ENCODE assay signal across 8 mouse cellular contexts in genomic region chr15:96953112-96953937, GRCm38 (mm10).
DNase-seq lines count a peak whose midpoint lies in the region; ATAC-seq lines count a peak whose summit lies in the region.

No protein-coding gene starts in this region.

- no peak for ATAC-seq in heart, embryonic 14.5 days (ENCODE audit: insufficient number of reproducible peaks, insufficient read depth, low FRiP score, low read depth)
- no peak for ATAC-seq in liver, embryonic 16.5 days (ENCODE audit: low read depth)
- ATAC-seq in neural tube, embryonic 14.5 days (ENCODE audit: low read depth), result peak; percentile 87; the same call in 1 of the 2 replicates

- H3K27me3 ChIP-seq in heart, embryonic 14.5 days (ENCODE audit: control insufficient read depth, insufficient read depth, low read length), result no peaks in the 10 kb centered on the region
- no peaks in the 10 kb centered on the region for H3K27me3 ChIP-seq in liver, embryonic 16.5 days (ENCODE audit: control insufficient read depth, insufficient read depth, low read depth, low read length)
- H3K27me3 ChIP-seq in neural tube, embryonic 14.5 days (ENCODE audit: control insufficient read depth, insufficient read depth, low read length), result no peaks in the 10 kb centered on the region

- WGBS in heart, embryonic 14.5 days, result 19% methylated on average over 23 of the region's 23 CpGs
- WGBS in liver, embryonic 16.5 days (ENCODE audit: insufficient replicate concordance), result 24% methylated on average over 23 of the region's 23 CpGs
- WGBS in neural tube, embryonic 14.5 days, result 25% methylated on average over 23 of the region's 23 CpGs

- peak overlapping the region; percentile 72 for H3K9ac ChIP-seq in heart, embryonic 14.5 days (ENCODE audit: low read length)
- H3K9ac ChIP-seq in liver, embryonic 16.5 days (ENCODE audit: low read depth, low read length), result no peak overlapping the region
- H3K9ac ChIP-seq in neural tube, embryonic 14.5 days (replicated peaks; ENCODE audit: low read depth, low read length), result peak overlapping the region; percentile 56

- H3K4me1 ChIP-seq in heart, embryonic 14.5 days (ENCODE audit: control insufficient read depth in 2 of 2, insufficient read depth in 2 of 2, low read length in 2 of 2), result peaks cover 0 to 3% of the 10 kb centered on the region in 2 experiments; a peak in 1 of 4 replicates
- H3K4me1 ChIP-seq in liver, embryonic 16.5 days (ENCODE audit: control insufficient read depth, low read depth, low read length), result no peaks in the 10 kb centered on the region; the same call in 1 of the 2 replicates
- H3K4me1 ChIP-seq in neural tube, embryonic 14.5 days (ENCODE audit: control insufficient read depth, insufficient read depth, low read length), result 0 out of 2 replicates have a peak, but pooled peaks cover 6% of the 10 kb centered on the region

- H3K36me3 ChIP-seq in heart, embryonic 14.5 days (ENCODE audit: control insufficient read depth, insufficient read depth, low read length), result no peaks in the 10 kb centered on the region
- H3K36me3 ChIP-seq in liver, embryonic 16.5 days (ENCODE audit: control insufficient read depth, insufficient read depth), result no peaks in the 10 kb centered on the region
- H3K36me3 ChIP-seq in neural tube, embryonic 14.5 days (ENCODE audit: control insufficient read depth, insufficient read depth, low read length), result no peaks in the 10 kb centered on the region

- peak overlapping the region; percentile 75 for H3K4me2 ChIP-seq in heart, embryonic 14.5 days (ENCODE audit: low read length)
- peak overlapping the region; percentile 53 for H3K4me2 ChIP-seq in liver, embryonic 16.5 days (ENCODE audit: low read depth, low read length)
- peak overlapping the region; percentile 66 for H3K4me2 ChIP-seq in neural tube, embryonic 14.5 days (ENCODE audit: low read depth, low read length)

- H3K4me3 ChIP-seq in heart, embryonic 14.5 days (ENCODE audit: control insufficient read depth in 1 of 2, insufficient read depth in 1 of 2, low read depth in 1 of 2, low read length in 2 of 2), result peak overlapping the region; percentile 39 to 40
- peak overlapping the region; percentile 29 for H3K4me3 ChIP-seq in liver, embryonic 16.5 days (ENCODE audit: low read depth, low read length)
- peak overlapping the region; percentile 33 for H3K4me3 ChIP-seq in neural tube, embryonic 14.5 days (ENCODE audit: low read depth, low read length)

- H3K9me3 ChIP-seq in heart, embryonic 14.5 days (ENCODE audit: control insufficient read depth, low read length), result no peaks in the 10 kb centered on the region
- no peaks in the 10 kb centered on the region for H3K9me3 ChIP-seq in liver, embryonic 16.5 days (replicated peaks; ENCODE audit: control insufficient read depth, low read length)
- no peaks in the 10 kb centered on the region for H3K9me3 ChIP-seq in neural tube, embryonic 14.5 days (ENCODE audit: control insufficient read depth, low read length)

- DNase-seq in 3134 (ENCODE audit: extremely low read depth, insufficient read length, low spot score) (peak; percentile 21), WW6 (ENCODE audit: low read depth, low spot score) (peak; percentile 56)
- DNase-seq in embryo, embryonic 9.5 days (ENCODE audit: extremely low spot score), result peak; percentile 79
- peak; percentile 36 to 84 for DNase-seq in kidney, postnatal 36 days
- DNase-seq in thymus, postnatal 14 days, result peak; percentile 68

- H3K27ac ChIP-seq in heart, embryonic 14.5 days (replicated peaks in 1 of 2; ENCODE audit: control insufficient read depth in 1 of 2, insufficient read depth in 1 of 2, low read depth in 2 of 2, low read length in 2 of 2), result no peak overlapping the region
- H3K27ac ChIP-seq in liver, embryonic 16.5 days (ENCODE audit: low read length), result no peak overlapping the region
- peak overlapping the region; percentile 70 for H3K27ac ChIP-seq in neural tube, embryonic 14.5 days (ENCODE audit: low read depth, low read length)

Comparison
In these comparisons a context has a peak if more than half of its experiments do, and no peak if none do; other contexts are left out.
1. DNase-seq: peak in every context shown above with its lines; median percentile 79 in embryo, embryonic 9.5 days; 68 in thymus, postnatal 14 days; 60 in kidney, postnatal 36 days; 56 in WW6; 21 in 3134.